Mouse (Mus musculus) E14TG2a.4 (cell line): ENCODE measurements around the gene Vangl1.

ENCODE experiments used
- H3K27me3 ChIP-seq: 2 replicates; pipeline ENCODE4 v1.6.1; 2014; ENCODE audit warnings: low read length, control low read depth; ENCODE audit not compliant: insufficient read depth
- H3K36me3 ChIP-seq: 2 replicates; pipeline ENCODE4 v1.6.1; 2014; ENCODE audit warnings: low read length, control low read depth; ENCODE audit not compliant: insufficient read depth
- H3K4me1 ChIP-seq: replicated peaks from 2 replicates; pipeline ENCODE4 v1.6.1; 2014; ENCODE audit warnings: low read depth, low read length, control low read depth
- H3K4me3 ChIP-seq: replicated peaks from 2 replicates; pipeline ENCODE4 v1.5.1; 2014; ENCODE audit warnings: mild to moderate bottlenecking, low read length
- H3K9me3 ChIP-seq: 2 replicates; pipeline ENCODE4 v1.6.1; 2014; ENCODE audit warnings: low read length, control low read depth
- CTCF ChIP-seq: conservative IDR thresholded peaks from 2 replicates; pipeline ENCODE4 v1.5.1; 2014; ENCODE audit warnings: low read length
- NANOG ChIP-seq: IDR thresholded peaks from 2 replicates; pipeline ENCODE4 v1.6.1; 2014; ENCODE audit warnings: borderline replicate concordance, low read length, mixed read lengths
- POU5F1 ChIP-seq: IDR thresholded peaks from 2 replicates; pipeline ENCODE4 v1.6.1; 2014; ENCODE audit warnings: low read length, borderline replicate concordance

Gene Vangl1

GRCm38 (mm10) chr3:102111979-102112599 is 92.4 kb downstream of the Vangl1 start:
- no peak overlapping the region for H3K4me3 ChIP-seq
- no peak for TF ChIP-seq POU5F1
- TF ChIP-seq CTCF, result no peak
- no peak for TF ChIP-seq NANOG
- H3K36me3 ChIP-seq, result no peaks in the 10 kb centered on the region

GRCm38 (mm10) chr3:102108201-102108600 is 96.3 kb downstream of the Vangl1 start:
- TF ChIP-seq POU5F1 (peak; percentile 31; the same call in 1 of the 2 replicates), NANOG (no peak)
- no peak overlapping the region for H3K4me3 ChIP-seq

More at GRCm38 (mm10) chr3:102111979-102112599, 92.4 kb downstream of the Vangl1 start:
- H3K4me1 ChIP-seq, result peaks cover 42% of the 10 kb centered on the region
- no peaks in the 10 kb centered on the region for H3K9me3 ChIP-seq
- no peaks in the 10 kb centered on the region for H3K27me3 ChIP-seq

GRCm38 (mm10) chr3:102103811-102104565 is 100.5 kb downstream of the Vangl1 start:
- Histone ChIP-seq H3K36me3 (no peaks in the 10 kb centered on the region), H3K4me1 (peaks cover 65% of the 10 kb centered on the region), H3K9me3 (no peaks in the 10 kb centered on the region), H3K4me3 (no peak overlapping the region), H3K27me3 (peaks cover 10% of the 10 kb centered on the region)
- no peak for TF ChIP-seq CTCF
- no peak for TF ChIP-seq NANOG
- TF ChIP-seq POU5F1, result no peak

More at GRCm38 (mm10) chr3:102108201-102108600, 96.3 kb downstream of the Vangl1 start:
- no peaks in the 10 kb centered on the region for H3K36me3 ChIP-seq
- H3K27me3 ChIP-seq, result no peaks in the 10 kb centered on the region
- peaks cover 62% of the 10 kb centered on the region for H3K4me1 ChIP-seq
- H3K9me3 ChIP-seq, result no peaks in the 10 kb centered on the region
